Mouse (Mus musculus) heart, embryonic 14.5 days (tissue): ENCODE measurements around the gene Hsd3b5. TPM values are rescaled to one million over a fixed set of nuclear protein-coding genes. Genes with fewer than 3 reads are reported as not detected.
"Not testable (repeated sequence)": the region's sequence is repeated elsewhere in the genome, so short reads cannot be mapped to it uniquely, and the experiment has no call there.

Experiments used
- ATAC-seq: fragments of 200-750 bp; cut with Nextera tagmentation; 2 replicates; pipeline ENCODE4 v1.8.0; 2017; ENCODE audit warnings: low read depth, moderate TSS enrichment; ENCODE audit not compliant: insufficient number of reproducible peaks, insufficient read depth, low FRiP score
- H3K27ac ChIP-seq, 2 experiments: fragments of 200-500 bp in 1 of 2; fragments of 300-500 bp in 1 of 2; sonication (generic) in 1 of 2; replicated peaks in 1 of 2; 2 replicates each; pipeline ENCODE4 v1.5.1; 2012 to 2014; ENCODE audit warnings: low read depth in 2 of 2, low read length in 2 of 2, control low read depth in 1 of 2, mild to moderate bottlenecking in 1 of 2, mixed read lengths in 1 of 2; ENCODE audit not compliant: control insufficient read depth in 1 of 2, insufficient read depth in 1 of 2
- H3K27me3 ChIP-seq: fragments of 300-500 bp; sonication (generic); 2 replicates; pipeline ENCODE4 v1.6.1; 2014; ENCODE audit warnings: mild to moderate bottlenecking, low read length, control low read depth; ENCODE audit not compliant: control insufficient read depth, insufficient read depth
- H3K36me3 ChIP-seq: fragments of 300-500 bp; sonication (generic); 2 replicates; pipeline ENCODE4 v1.6.1; 2014; ENCODE audit warnings: mild to moderate bottlenecking, control low read depth, low read length, mixed read lengths; ENCODE audit not compliant: control insufficient read depth, insufficient read depth
- H3K4me1 ChIP-seq, 2 experiments: fragments of 200-500 bp in 1 of 2; fragments of 300-500 bp in 1 of 2; sonication (generic) in 1 of 2; 2 replicates each; pipeline ENCODE4 v1.6.1; 2012 to 2014; ENCODE audit warnings: low read length in 2 of 2, control low read depth in 1 of 2, mixed read lengths in 1 of 2; ENCODE audit not compliant: control insufficient read depth in 2 of 2, insufficient read depth in 2 of 2
- H3K4me2 ChIP-seq: fragments of 300-500 bp; sonication (generic); 2 replicates; pipeline ENCODE4 v1.6.1; 2014; ENCODE audit warnings: mild to moderate bottlenecking, low read length
- H3K4me3 ChIP-seq, 2 experiments: fragments of 200-500 bp in 1 of 2; fragments of 300-500 bp in 1 of 2; sonication (generic) in 1 of 2; 2 replicates each; pipeline ENCODE4 v1.5.1; 2012 to 2014; ENCODE audit warnings: low read length in 2 of 2, mild to moderate bottlenecking in 2 of 2, control low read depth in 1 of 2, low read depth in 1 of 2, moderate library complexity in 1 of 2; ENCODE audit not compliant: control insufficient read depth in 1 of 2, insufficient read depth in 1 of 2
- H3K9ac ChIP-seq: fragments of 300-500 bp; sonication (generic); 2 replicates; pipeline ENCODE4 v1.6.1; 2014; ENCODE audit warnings: mild to moderate bottlenecking, low read length
- H3K9me3 ChIP-seq: fragments of 300-500 bp; sonication (generic); 2 replicates; pipeline ENCODE4 v1.6.1; 2016; ENCODE audit warnings: low read length, control low read depth; ENCODE audit not compliant: control insufficient read depth
- WGBS: fragments of 180-500 bp; shearing (Covaris S2); extraction: QIAGEN DNeasy Blood & Tissue Kit; methylation state at CpG from one replicate; pipeline ENCODE4 v1.1.7; 2014; 5-methylcytosine and 5-hydroxymethylcytosine counted together
- polyA plus RNA-seq: library from polyadenylated mRNA; unstranded; fragments of >200 nt; fragmentation: Nextera tagmentation; extraction: Ambion mirVana; gene quantifications from 2 replicates; pipeline ENCODE4 v1.2.1, GENCODE M21; 2014

Hsd3b5 gene
- polyA plus RNA-seq, 1 experiment from 2014 or later, result not detected

DNA sequence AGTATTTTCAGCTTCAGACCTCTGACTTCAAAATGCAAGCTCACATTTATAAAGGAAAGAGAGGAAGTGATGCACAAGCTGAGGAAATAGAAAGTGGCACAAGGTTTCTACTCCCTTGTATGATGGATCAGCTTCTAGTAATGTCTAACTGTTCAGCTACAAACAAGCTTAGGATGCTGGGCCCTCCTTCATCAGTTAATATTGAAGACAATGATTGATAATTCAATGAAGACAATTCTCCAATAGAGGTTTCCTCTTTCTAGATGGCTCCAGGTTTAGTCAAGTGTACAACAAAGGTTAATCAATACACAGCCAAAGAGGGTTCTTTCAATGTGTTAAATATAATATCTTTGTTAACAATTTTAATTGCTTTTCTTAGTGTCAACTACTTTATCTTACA, 41.3 kb downstream of the Hsd3b5 start, which contains the start of gene Gm10681:
TSS of gene Gm10681 (minus strand) at position 101 of the 400 bp plus-strand sequence.
- Histone ChIP-seq H3K27me3 (no peaks in the 10 kb centered on the region), H3K27ac (no peak within 1 kb of the TSS), H3K9me3 (no peaks in the 10 kb centered on the region), H3K4me3 (no peak within 1 kb of the TSS), H3K4me2 (no peak within 1 kb of the TSS), H3K4me1 (no peaks in the 10 kb centered on the region), H3K9ac (no peak within 1 kb of the TSS), H3K36me3 (no peaks in the 10 kb centered on the region)
- ATAC-seq, result no peak

DNA sequence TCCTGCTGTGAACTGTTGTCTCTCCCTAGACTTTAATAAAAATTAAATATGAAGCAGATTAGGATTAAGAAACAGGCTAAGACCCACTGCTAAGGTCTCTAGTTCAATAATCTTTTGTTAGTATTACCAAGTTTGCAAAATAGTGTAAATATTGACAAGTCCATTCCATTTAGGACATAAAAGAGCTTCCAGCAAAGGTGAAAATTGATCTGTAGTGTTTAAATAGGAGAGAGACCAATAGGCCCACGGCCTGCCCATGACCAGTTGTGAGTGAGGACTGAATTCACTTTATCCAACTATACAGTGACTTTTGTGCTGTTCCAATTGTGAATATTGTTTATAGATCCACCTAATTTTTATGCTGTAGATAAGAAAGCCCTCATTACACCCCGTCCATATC, 42.3 kb downstream of the Hsd3b5 start:
- Histone ChIP-seq H3K9ac (no peak overlapping the region), H3K4me2 (no peak overlapping the region)

DNA sequence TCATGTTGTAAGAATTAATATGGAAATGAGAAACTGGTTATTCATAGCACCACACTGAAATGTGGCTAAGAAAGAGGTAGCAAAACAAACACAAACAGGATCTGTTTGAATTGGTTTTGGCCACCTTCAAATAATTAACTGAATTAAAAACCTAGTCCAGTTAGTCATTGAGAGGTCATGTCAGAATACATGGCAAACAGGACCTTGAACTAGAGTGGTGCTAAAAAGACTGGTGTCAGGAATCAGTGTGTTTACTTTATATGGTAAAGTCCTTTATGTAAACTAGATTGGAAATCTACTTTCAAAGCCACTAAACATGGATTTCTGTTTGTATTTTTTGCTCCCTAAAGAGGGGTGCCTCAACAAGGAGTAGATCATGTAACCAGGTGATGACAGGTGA, 47.4 kb downstream of the Hsd3b5 start:
- not testable (repeated sequence) for H3K27me3 ChIP-seq, H3K27ac ChIP-seq, H3K9me3 ChIP-seq, H3K36me3 ChIP-seq, H3K4me2 ChIP-seq, ATAC-seq, H3K4me1 ChIP-seq, H3K9ac ChIP-seq, H3K4me3 ChIP-seq

More for the DNA sequence above, 42.3 kb downstream of the Hsd3b5 start:
- no peaks in the 10 kb centered on the region for H3K9me3 ChIP-seq
- WGBS, result 77% methylated on average over 2 of the region's 2 CpGs
- no peaks in the 10 kb centered on the region for H3K27me3 ChIP-seq
- no peak for ATAC-seq
- no peak overlapping the region for H3K27ac ChIP-seq
- no peaks in the 10 kb centered on the region for H3K36me3 ChIP-seq
- H3K4me3 ChIP-seq, result no peak overlapping the region
- no peaks in the 10 kb centered on the region for H3K4me1 ChIP-seq

DNA sequence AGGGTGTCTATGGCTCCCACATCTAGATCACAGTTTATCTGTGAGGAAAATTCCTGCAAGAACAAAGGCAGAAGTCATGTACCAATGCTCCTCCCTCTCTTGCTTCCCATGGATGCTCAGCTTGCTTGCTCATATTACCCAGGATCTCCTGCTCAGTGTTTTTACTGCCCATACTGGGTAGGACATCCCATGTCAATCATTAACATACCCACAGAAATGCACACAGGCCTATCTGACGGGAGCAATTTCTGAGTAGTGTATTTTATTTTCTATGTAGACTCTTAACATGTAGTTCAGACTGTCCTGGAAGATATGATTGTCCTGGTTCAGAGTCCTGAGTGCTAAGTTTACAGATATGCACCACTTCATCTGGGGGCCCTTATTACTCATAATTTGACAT, 47.9 kb downstream of the Hsd3b5 start:
- H3K9me3 ChIP-seq, H3K4me1 ChIP-seq, ATAC-seq, H3K4me2 ChIP-seq, H3K27me3 ChIP-seq, H3K36me3 ChIP-seq, H3K4me3 ChIP-seq, H3K9ac ChIP-seq, H3K27ac ChIP-seq: not testable (repeated sequence)
- WGBS, result no CpG with 5 or more reads among the region's 1 CpGs

DNA sequence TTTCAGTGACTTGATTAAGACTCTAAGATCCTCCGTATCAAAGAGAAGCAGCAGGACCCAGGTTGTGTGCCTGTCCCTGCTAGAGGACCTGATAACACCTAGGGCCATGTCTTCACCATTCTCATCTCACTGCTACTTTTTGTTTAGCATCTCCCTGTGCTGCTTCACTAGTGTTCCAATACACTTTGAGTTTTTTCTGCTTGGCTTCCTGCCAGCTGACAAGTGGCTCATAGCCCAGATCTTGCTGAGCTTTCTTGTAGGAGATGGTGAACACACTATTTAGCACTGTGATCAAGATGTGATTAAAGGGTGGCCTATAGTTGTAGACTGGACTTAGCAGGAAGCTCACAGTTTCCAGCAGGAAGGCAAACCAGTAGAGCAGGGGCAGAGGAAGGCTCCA, 49.0 kb downstream of the Hsd3b5 start:
- H3K36me3 ChIP-seq, H3K27me3 ChIP-seq, H3K4me2 ChIP-seq, H3K9me3 ChIP-seq, H3K4me3 ChIP-seq, H3K9ac ChIP-seq, H3K27ac ChIP-seq, H3K4me1 ChIP-seq, ATAC-seq: not testable (repeated sequence)
- WGBS, result no CpG with 5 or more reads among the region's 1 CpGs

Other genes with a start within 250 kb of the Hsd3b5 start
- 11.1 and 13.3 TPM in 2 replicates for gene Zfp697, start 247.8 kb downstream of the Hsd3b5 start, polyA plus RNA-seq
- gene Gm4450, start 173.1 kb downstream of the Hsd3b5 start, polyA plus RNA-seq, result not detected in 2 replicates
- not detected in 2 replicates for gene Hsd3b4, start 119.7 kb downstream of the Hsd3b5 start, polyA plus RNA-seq
- gene Gm10681, start 41.4 kb downstream of the Hsd3b5 start, polyA plus RNA-seq, result not detected in 2 replicates
- not detected in 2 replicates for gene Hsd3b2, start 94.3 kb upstream of the Hsd3b5 start, polyA plus RNA-seq
- not detected in 2 replicates for gene Hsd3b3, start 132.9 kb upstream of the Hsd3b5 start, polyA plus RNA-seq
- 5.0 and 5.7 TPM in 2 replicates for gene Hsd3b6, start 184.2 kb upstream of the Hsd3b5 start, polyA plus RNA-seq
- 0.16 TPM in 1 of 2 replicates, not detected in the other for gene Hsd3b1, start 229.5 kb upstream of the Hsd3b5 start, polyA plus RNA-seq